Mouse (Mus musculus): ENCODE data around the gene Higd1a. TPM values are rescaled to one million over a fixed set of nuclear protein-coding genes. Genes with fewer than 3 reads are reported as not detected.

Higd1a gene
- polyA plus RNA-seq, 1 experiment from 2014 or later, result 135 TPM

DNA sequence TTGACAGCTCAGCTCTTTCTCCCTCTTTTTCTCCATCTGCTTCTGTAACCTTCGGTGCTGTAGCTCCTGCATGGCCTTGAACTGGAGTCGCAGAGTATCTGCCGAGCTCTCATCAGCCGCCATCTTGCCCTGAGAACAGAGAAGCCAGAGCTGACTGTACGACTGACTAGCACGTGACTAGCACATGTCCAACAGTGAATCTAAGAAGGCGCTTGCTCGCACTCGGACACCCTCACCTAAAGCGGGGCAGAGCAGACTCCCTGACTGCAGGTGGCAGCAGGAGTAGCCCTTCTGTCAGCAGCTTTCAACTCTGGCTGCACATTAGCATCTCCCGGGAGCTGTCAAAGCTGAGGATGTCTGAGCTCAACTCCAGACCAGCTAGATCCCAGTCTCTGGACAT is 24.3 kb downstream of the Higd1a start:
- Histone ChIP-seq H3K27ac (replicated peaks; ENCODE audit: low read depth, low read length) (no peak overlapping the region), H3K36me3 (ENCODE audit: control insufficient read depth, insufficient read depth, low read length) (no peaks in the 10 kb centered on the region), H3K27me3 (ENCODE audit: control insufficient read depth, insufficient read depth, low read length) (no peaks in the 10 kb centered on the region), H3K9me3 (ENCODE audit: control insufficient read depth, low read length) (no peaks in the 10 kb centered on the region), H3K9ac (replicated peaks; ENCODE audit: low read length) (no peak overlapping the region), H3K4me3 (replicated peaks; ENCODE audit: low read depth, low read length) (no peak overlapping the region), H3K4me2 (ENCODE audit: low read length) (no peak overlapping the region), H3K4me1 (ENCODE audit: control insufficient read depth, insufficient read depth, low read length) (0 out of 2 replicates have a peak, but pooled peaks cover 1% of the 10 kb centered on the region)
- no peak for DNase-seq
- 83% methylated on average over 11 of the region's 11 CpGs for WGBS
- no peak for ATAC-seq (ENCODE audit: low FRiP score, low TSS enrichment)

DNA sequence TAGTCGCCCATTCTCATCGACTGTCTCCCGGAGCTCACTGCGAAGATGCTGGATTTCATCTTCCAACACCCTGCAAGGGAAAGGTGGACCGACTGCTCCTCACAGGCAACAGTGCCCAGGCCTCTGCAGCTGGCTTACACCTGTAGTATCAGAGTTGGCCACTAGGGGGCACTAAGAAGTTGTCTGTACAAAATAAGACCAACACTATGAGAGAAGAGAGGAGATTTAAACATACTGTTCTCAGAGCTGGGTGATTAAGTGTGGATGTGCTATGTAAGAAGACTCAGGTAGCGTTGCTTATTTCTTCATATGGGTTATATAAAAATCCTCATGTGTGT is 27.2 kb downstream of the Higd1a start:
- Histone ChIP-seq H3K4me2 (ENCODE audit: low read length) (no peak overlapping the region), H3K9ac (replicated peaks; ENCODE audit: low read length) (no peak overlapping the region), H3K9me3 (ENCODE audit: control insufficient read depth, low read length) (no peaks in the 10 kb centered on the region), H3K4me1 (ENCODE audit: control insufficient read depth, insufficient read depth, low read length) (no peaks in the 10 kb centered on the region), H3K27me3 (ENCODE audit: control insufficient read depth, insufficient read depth, low read length) (no peaks in the 10 kb centered on the region), H3K36me3 (ENCODE audit: control insufficient read depth, insufficient read depth, low read length) (no peaks in the 10 kb centered on the region), H3K27ac (replicated peaks; ENCODE audit: low read depth, low read length) (no peak overlapping the region), H3K4me3 (replicated peaks; ENCODE audit: low read depth, low read length) (no peak overlapping the region)
- DNase-seq (peak; percentile 94), ATAC-seq (ENCODE audit: low FRiP score, low TSS enrichment) (0 out of 2 replicates have a peak, but pooled peaks have one; percentile 37)
- WGBS, result 30% methylated on average over 6 of the region's 6 CpGs

DNA sequence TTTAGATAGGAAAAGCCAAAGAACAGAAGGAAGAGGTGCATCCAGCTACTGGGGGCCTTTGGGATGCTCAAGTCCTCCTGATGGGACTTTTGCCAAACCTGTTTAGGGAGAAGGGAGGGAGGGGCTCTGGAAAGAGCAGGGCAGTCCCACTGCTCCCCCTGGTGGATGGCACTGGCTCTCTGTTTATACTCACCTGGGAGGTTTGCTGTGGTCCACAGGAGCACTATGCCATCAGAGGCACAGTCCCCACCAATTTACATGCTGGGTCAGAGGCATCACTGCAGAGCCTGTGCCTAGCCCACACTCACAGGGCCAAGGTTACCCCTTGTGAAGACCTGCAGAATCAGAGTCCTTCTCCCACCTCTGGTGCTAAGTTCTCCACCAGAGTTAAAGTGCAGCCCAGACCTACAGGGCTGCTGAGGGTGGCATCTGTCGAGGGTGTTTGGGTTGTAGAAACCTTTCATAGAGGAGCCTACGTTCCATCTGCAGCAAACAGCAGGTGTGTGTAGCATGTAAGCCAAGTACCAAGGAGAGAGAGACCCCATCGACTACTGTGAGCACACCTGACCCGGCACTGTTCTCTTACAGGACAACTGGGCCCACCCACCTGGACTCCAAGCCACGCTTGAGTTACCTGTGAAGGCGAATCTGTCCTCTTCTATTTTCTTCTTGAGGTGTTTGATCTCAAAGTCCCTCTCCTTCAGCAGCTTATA is 27.8 kb downstream of the Higd1a start:
- Histone ChIP-seq H3K27me3 (ENCODE audit: control insufficient read depth, insufficient read depth, low read length) (no peaks in the 10 kb centered on the region), H3K4me2 (ENCODE audit: low read length) (no peak overlapping the region), H3K9ac (replicated peaks; ENCODE audit: low read length) (no peak overlapping the region), H3K36me3 (ENCODE audit: control insufficient read depth, insufficient read depth, low read length) (no peaks in the 10 kb centered on the region), H3K4me1 (ENCODE audit: control insufficient read depth, insufficient read depth, low read length) (no peaks in the 10 kb centered on the region), H3K4me3 (replicated peaks; ENCODE audit: low read depth, low read length) (no peak overlapping the region), H3K27ac (replicated peaks; ENCODE audit: low read depth, low read length) (no peak overlapping the region), H3K9me3 (ENCODE audit: control insufficient read depth, low read length) (no peaks in the 10 kb centered on the region)
- DNase-seq (peak; percentile 54), ATAC-seq (ENCODE audit: low FRiP score, low TSS enrichment) (no peak)
- 81% methylated on average over 6 of the region's 6 CpGs for WGBS

DNA sequence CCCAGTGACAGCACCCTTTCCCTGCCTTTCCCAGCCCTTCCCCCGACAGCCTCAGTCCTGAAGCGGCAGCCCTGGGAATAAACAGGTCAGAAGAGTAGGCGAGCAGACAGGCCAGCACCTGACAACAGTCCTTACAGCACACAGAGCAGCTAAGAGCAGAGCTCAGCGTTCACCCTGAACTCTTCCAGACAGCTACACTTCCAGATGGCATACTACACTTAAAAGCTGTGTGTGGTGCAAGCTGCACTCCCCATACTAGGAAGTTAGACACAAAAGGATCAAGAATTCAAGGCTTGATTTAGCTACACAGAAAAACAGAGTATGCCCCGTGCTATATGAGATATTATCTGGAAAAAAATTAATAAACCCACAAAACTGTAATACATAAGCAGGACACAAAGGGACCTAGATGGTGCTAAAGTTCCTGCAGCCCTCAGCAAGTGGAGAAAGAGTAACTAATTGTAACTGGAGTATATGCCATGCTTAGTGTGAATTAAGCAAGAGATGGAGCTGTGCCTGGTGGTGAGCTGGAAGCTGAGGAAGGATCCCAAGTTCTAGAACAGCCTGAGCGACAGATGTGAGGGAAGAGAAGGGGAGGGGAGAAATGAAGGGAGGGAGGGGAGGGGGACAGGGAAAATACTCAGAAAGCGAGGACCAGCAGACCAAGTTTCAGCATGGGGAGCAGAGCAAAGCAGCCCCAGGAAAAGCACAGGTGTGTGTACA is 28.7 kb downstream of the Higd1a start:
- WGBS, result 76% methylated on average over 7 of the region's 7 CpGs
- DNase-seq (no peak), ATAC-seq (ENCODE audit: low FRiP score, low TSS enrichment) (no peak)

DNA sequence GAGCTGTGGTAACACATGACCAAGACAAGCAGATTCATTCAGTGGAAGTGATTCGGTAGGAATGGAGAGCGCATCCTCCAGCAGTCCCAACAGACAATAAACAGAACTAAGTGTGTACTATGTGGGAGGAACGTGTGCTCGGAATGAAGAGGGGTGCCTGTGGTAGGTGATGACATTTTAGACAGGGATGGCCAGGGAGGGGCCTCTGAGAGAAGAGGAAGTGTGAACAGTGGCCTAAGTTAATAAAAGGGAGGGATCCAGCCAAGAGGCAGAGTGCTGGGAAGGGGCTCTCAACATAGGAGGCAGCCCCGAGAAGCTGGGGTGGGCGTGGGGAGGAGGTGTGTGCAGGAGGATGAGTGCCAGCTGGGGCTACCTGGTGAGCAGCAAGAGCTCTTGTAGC is 29.8 kb downstream of the Higd1a start:
- ATAC-seq (ENCODE audit: low FRiP score, low TSS enrichment), result no peak
- WGBS, result 80% methylated on average over 6 of the region's 6 CpGs
- no peak overlapping the region for H3K4me3 ChIP-seq (replicated peaks; ENCODE audit: low read depth, low read length)

More for the DNA sequence above, 28.7 kb downstream of the Higd1a start:
- Histone ChIP-seq H3K9me3 (ENCODE audit: control insufficient read depth, low read length) (no peaks in the 10 kb centered on the region), H3K36me3 (ENCODE audit: control insufficient read depth, insufficient read depth, low read length) (no peaks in the 10 kb centered on the region), H3K4me2 (ENCODE audit: low read length) (no peak overlapping the region), H3K9ac (replicated peaks; ENCODE audit: low read length) (no peak overlapping the region), H3K27me3 (ENCODE audit: control insufficient read depth, insufficient read depth, low read length) (no peaks in the 10 kb centered on the region), H3K4me1 (ENCODE audit: control insufficient read depth, insufficient read depth, low read length) (no peaks in the 10 kb centered on the region), H3K4me3 (replicated peaks; ENCODE audit: low read depth, low read length) (no peak overlapping the region), H3K27ac (replicated peaks; ENCODE audit: low read depth, low read length) (no peak overlapping the region)

DNA sequence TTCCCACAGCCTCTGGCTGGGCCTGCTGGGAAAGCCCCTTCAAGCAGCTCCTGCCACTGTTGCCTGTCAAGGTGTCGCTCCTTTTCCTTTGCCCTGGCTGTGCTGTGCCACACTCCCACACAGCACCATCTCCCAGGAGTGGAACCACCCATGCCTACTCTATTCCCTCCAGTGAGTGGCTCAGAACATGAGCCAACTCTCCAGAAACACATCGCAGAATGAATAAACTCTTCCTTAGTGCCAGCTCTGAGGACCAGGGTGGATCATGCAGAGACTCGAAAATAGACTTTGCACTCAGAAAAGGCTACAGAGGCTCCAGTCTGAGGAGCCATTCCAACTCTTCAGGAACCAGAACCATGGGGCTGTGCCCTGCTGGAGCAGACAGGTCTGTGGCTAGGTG is 31.8 kb downstream of the Higd1a start:
- H3K27ac ChIP-seq (replicated peaks; ENCODE audit: low read depth, low read length), result no peak overlapping the region
- H3K4me3 ChIP-seq (replicated peaks; ENCODE audit: low read depth, low read length), result no peak overlapping the region
- 95% methylated on average over 3 of the region's 3 CpGs for WGBS
- no peaks in the 10 kb centered on the region for H3K36me3 ChIP-seq (ENCODE audit: control insufficient read depth, insufficient read depth, low read length)
- DNase-seq (no peak), ATAC-seq (ENCODE audit: low FRiP score, low TSS enrichment) (no peak)
- no peaks in the 10 kb centered on the region for H3K27me3 ChIP-seq (ENCODE audit: control insufficient read depth, insufficient read depth, low read length)
- H3K4me2 ChIP-seq (ENCODE audit: low read length), result no peak overlapping the region
- no peaks in the 10 kb centered on the region for H3K9me3 ChIP-seq (ENCODE audit: control insufficient read depth, low read length)
- no peak overlapping the region for H3K9ac ChIP-seq (replicated peaks; ENCODE audit: low read length)
- H3K4me1 ChIP-seq (ENCODE audit: control insufficient read depth, insufficient read depth, low read length), result peaks cover 4% of the 10 kb centered on the region; the same call in 1 of the 2 replicates

More for the DNA sequence above, 29.8 kb downstream of the Higd1a start:
- Histone ChIP-seq H3K9ac (replicated peaks; ENCODE audit: low read length) (no peak overlapping the region), H3K27me3 (ENCODE audit: control insufficient read depth, insufficient read depth, low read length) (no peaks in the 10 kb centered on the region), H3K4me2 (ENCODE audit: low read length) (no peak overlapping the region), H3K9me3 (ENCODE audit: control insufficient read depth, low read length) (no peaks in the 10 kb centered on the region), H3K36me3 (ENCODE audit: control insufficient read depth, insufficient read depth, low read length) (no peaks in the 10 kb centered on the region), H3K27ac (replicated peaks; ENCODE audit: low read depth, low read length) (no peak overlapping the region), H3K4me1 (ENCODE audit: control insufficient read depth, insufficient read depth, low read length) (no peaks in the 10 kb centered on the region)
- no peak for DNase-seq

DNA sequence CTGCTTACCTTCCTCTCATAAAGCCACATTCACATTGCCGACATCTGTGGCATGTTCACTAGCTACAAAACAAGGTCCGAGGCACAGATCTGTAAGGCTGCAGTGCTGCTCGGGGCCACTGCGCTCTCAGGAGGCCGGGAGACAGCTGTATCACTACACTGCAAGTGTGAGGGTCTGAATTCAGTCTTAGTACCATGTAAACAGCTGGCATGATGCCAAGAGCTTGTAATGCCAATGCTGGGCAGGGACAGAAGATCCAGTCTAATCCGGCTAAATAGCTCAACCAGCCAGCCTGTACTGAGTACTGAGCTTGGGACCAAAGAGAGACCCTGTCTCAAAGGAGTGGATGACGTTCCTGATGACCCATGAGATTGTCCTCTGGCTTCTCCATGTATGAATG is 34.2 kb downstream of the Higd1a start:
- WGBS, result 70% methylated on average over 7 of the region's 7 CpGs
- no peaks in the 10 kb centered on the region for H3K36me3 ChIP-seq (ENCODE audit: control insufficient read depth, insufficient read depth, low read length)
- peak; percentile 72 for DNase-seq
- H3K9ac ChIP-seq (replicated peaks; ENCODE audit: low read length), result no peak overlapping the region
- ATAC-seq (ENCODE audit: low FRiP score, low TSS enrichment), result no peak
- H3K4me3 ChIP-seq (replicated peaks; ENCODE audit: low read depth, low read length), result no peak overlapping the region
- H3K4me2 ChIP-seq (ENCODE audit: low read length), result no peak overlapping the region
- peaks cover 4% of the 10 kb centered on the region; the same call in 1 of the 2 replicates for H3K4me1 ChIP-seq (ENCODE audit: control insufficient read depth, insufficient read depth, low read length)
- no peaks in the 10 kb centered on the region for H3K27me3 ChIP-seq (ENCODE audit: control insufficient read depth, insufficient read depth, low read length)
- H3K27ac ChIP-seq (replicated peaks; ENCODE audit: low read depth, low read length), result no peak overlapping the region
- no peaks in the 10 kb centered on the region for H3K9me3 ChIP-seq (ENCODE audit: control insufficient read depth, low read length)

DNA sequence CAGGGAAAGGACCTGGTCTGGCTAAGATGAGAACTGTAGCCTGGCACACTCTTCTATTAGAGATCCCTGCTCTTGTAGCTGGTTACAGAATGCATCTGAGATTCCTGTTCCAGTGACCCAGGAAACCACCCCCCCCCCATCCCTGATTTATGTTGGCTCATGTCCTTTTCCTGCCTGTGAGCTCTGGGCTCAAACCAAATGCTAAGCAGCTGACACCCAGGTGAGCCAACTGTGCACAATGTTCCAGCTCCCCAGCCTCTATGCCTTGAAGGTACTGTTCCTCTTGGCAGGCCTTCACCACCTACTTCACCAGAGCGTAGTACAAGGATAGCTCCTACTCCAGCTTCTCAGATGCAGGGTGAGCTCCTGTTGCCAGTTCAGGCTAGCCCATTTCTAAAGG is 35.1 kb downstream of the Higd1a start:
- whole genome bisulfite sequencing, result 84% methylated on average over 1 of the region's 1 CpGs
- H3K4me2 ChIP-seq (ENCODE audit: low read length), result no peak overlapping the region
- no peaks in the 10 kb centered on the region for H3K9me3 ChIP-seq (ENCODE audit: control insufficient read depth, low read length)
- H3K4me3 ChIP-seq (replicated peaks; ENCODE audit: low read depth, low read length), result no peak overlapping the region
- peak overlapping the region; percentile 64; the same call in 1 of the 2 replicates for H3K27ac ChIP-seq (replicated peaks; ENCODE audit: low read depth, low read length)
- no peaks in the 10 kb centered on the region for H3K36me3 ChIP-seq (ENCODE audit: control insufficient read depth, insufficient read depth, low read length)
- DNase-seq, result no peak
- no peaks in the 10 kb centered on the region for H3K27me3 ChIP-seq (ENCODE audit: control insufficient read depth, insufficient read depth, low read length)
- no peak overlapping the region for H3K9ac ChIP-seq (replicated peaks; ENCODE audit: low read length)
- H3K4me1 ChIP-seq (ENCODE audit: control insufficient read depth, insufficient read depth, low read length), result peaks cover 4% of the 10 kb centered on the region; the same call in 1 of the 2 replicates
- ATAC-seq (ENCODE audit: low FRiP score, low TSS enrichment), result no peak

DNA sequence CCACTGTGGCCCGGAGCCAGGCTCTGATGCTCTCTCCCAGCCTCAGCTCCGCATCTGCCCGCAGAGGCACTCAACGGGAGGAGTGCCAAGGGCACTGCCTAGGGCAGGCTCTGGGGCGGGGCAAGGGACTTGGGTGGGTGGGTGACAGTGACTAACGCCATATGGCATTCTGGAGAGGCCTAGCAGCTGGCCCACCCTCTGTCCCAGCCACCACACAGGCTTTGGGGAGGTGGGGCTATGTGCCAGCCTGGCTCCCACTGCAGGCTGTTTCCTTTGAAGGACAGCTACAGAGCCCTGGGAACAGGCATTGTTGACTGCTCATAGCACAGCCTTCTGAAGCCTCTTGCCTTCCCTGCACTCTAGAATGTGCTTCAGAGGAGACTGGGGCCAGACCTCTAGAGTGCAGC is 35.6 kb downstream of the Higd1a start:
- H3K4me3 ChIP-seq (replicated peaks; ENCODE audit: low read depth, low read length), result no peak overlapping the region
- peak overlapping the region; percentile 64; the same call in 1 of the 2 replicates for H3K27ac ChIP-seq (replicated peaks; ENCODE audit: low read depth, low read length)
- H3K4me1 ChIP-seq (ENCODE audit: control insufficient read depth, insufficient read depth, low read length), result peaks cover 4% of the 10 kb centered on the region; the same call in 1 of the 2 replicates
- DNase-seq, result peak; percentile 51
- WGBS, result 70% methylated on average over 6 of the region's 6 CpGs
- no peak overlapping the region for H3K9ac ChIP-seq (replicated peaks; ENCODE audit: low read length)
- H3K27me3 ChIP-seq (ENCODE audit: control insufficient read depth, insufficient read depth, low read length), result no peaks in the 10 kb centered on the region
- H3K36me3 ChIP-seq (ENCODE audit: control insufficient read depth, insufficient read depth, low read length), result no peaks in the 10 kb centered on the region
- peak; percentile 76; the same call in 1 of the 2 replicates for ATAC-seq (ENCODE audit: low FRiP score, low TSS enrichment)
- H3K4me2 ChIP-seq (ENCODE audit: low read length), result no peak overlapping the region
- H3K9me3 ChIP-seq (ENCODE audit: control insufficient read depth, low read length), result no peaks in the 10 kb centered on the region
